Comparison of ENCODE assay signal across 9 mouse cellular contexts in the genomic region with DNA sequence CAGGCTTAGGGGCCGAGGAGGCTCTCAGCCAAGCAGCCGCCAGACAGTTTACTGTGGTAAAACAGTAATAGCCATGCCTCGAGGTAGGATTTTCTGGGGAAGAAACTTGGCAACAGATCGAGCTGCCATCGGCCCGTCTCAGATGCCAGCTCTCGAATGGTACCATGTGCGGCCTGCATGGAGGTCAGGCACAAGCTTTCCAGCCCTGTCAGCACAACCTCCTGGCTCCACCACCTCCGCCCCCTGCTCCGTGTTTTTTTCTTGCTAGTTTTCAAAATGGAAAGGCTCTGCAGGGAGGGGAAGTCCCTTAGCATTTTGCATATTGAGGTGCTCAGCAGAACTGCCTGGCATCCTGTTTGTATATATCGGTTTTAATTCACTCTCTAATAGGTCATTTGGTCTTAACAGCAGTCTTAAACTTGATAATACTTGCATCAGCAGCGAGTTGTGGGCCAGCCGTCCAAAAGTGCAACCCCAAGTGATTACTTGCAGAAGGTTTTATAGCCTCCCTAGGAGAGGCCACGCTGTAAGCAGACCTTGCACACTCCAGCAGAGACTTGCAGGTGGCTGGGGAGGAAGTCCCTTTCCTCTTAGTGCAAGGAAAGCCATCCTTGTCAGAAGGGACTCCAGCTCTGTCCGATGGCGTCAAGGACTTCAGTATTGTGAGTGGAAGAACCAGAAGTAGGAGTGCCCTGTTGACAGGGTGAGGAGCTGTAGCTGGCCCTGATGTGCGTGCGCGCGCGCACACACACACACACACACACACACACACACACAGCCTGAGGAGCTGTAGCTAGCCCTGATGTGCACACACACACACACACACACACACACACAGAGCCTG. TPM values are rescaled to one million over a fixed set of nuclear protein-coding genes. Genes with fewer than 3 reads are reported as not detected.
DNase-seq lines count a peak whose midpoint lies in the region; ATAC-seq and TF ChIP-seq lines count a peak whose summit lies in the region.
"Had no signal": no experiment of that assay in that cellular context is flagged by ENCODE, and none has a peak within 500 bp of the region (broad histone marks: within the 10 kb centered on the region; RNA-seq: fewer than 3 reads in every experiment).

No protein-coding gene starts in this region.

- peaks cover 20% of the 10 kb centered on the region for H3K4me1 ChIP-seq in lung, embryonic 14.5 days (ENCODE audit: insufficient read depth)
- H3K4me1 ChIP-seq in heart, embryonic 11.5 days (ENCODE audit: control insufficient read depth, insufficient read depth, low read length): peaks cover 53% of the 10 kb centered on the region
- peaks cover 26% of the 10 kb centered on the region for H3K4me1 ChIP-seq in kidney, embryonic 14.5 days (ENCODE audit: control insufficient read depth, insufficient read depth, low read length)
- peaks cover 15% of the 10 kb centered on the region for H3K4me1 ChIP-seq in midbrain, embryonic 16.5 days (ENCODE audit: control insufficient read depth, insufficient read depth, low read length)

- 0 out of 2 replicates have a peak overlapping the region, but pooled peaks have one; percentile 2 for H3K4me2 ChIP-seq in lung, embryonic 14.5 days
- H3K4me2 ChIP-seq in heart, embryonic 11.5 days: peak overlapping the region; percentile 37; the same call in 1 of the 2 replicates
- H3K4me2 ChIP-seq in kidney, embryonic 14.5 days (replicated peaks; ENCODE audit: low read depth, low read length): no peak overlapping the region
- no peak overlapping the region for H3K4me2 ChIP-seq in midbrain, embryonic 16.5 days (ENCODE audit: low read length)

- 51% methylated on average over 21 of the region's 21 CpGs for WGBS in lung, embryonic 14.5 days
- 58% methylated on average over 21 of the region's 21 CpGs for WGBS in heart, embryonic 11.5 days (ENCODE audit: insufficient replicate concordance)
- WGBS in kidney, embryonic 14.5 days: 45% methylated on average over 21 of the region's 21 CpGs
- 69% methylated on average over 21 of the region's 21 CpGs for WGBS in midbrain, embryonic 16.5 days

- DNase-seq in lung, embryonic 14.5 days: peak; percentile 28
- DNase-seq in lung, postnatal 36 days: no peak
- peak; percentile 38 for DNase-seq in cerebellum, adult 9-10 months
- DNase-seq in embryo, embryonic 9.5 days (ENCODE audit: extremely low spot score): no peak

- H3K9ac ChIP-seq in lung, embryonic 14.5 days: no peak overlapping the region
- H3K9ac ChIP-seq in heart, embryonic 11.5 days (ENCODE audit: low read depth, low read length): no peak overlapping the region
- no peak overlapping the region; the same call in 1 of the 2 replicates for H3K9ac ChIP-seq in kidney, embryonic 14.5 days (ENCODE audit: low read depth, low read length)
- peak overlapping the region; percentile 20; the same call in 1 of the 2 replicates for H3K9ac ChIP-seq in midbrain, embryonic 16.5 days (ENCODE audit: low read depth, low read length)

- peak overlapping the region; percentile 44; the same call in 1 of the 2 replicates for H3K27ac ChIP-seq in lung, embryonic 14.5 days (ENCODE audit: low read depth)
- peak overlapping the region; percentile 25; the same call in 1 of the 2 replicates for H3K27ac ChIP-seq in heart, embryonic 11.5 days (ENCODE audit: low read depth, low read length)
- peak overlapping the region; percentile 13; the same call in 1 of the 2 replicates for H3K27ac ChIP-seq in kidney, embryonic 14.5 days (ENCODE audit: low read depth, low read length)
- H3K27ac ChIP-seq in midbrain, embryonic 16.5 days (ENCODE audit: low read length): peak overlapping the region; percentile 43

- no peak for TF ChIP-seq CTCF in lung, embryonic 14.5 days (IDR thresholded peaks at IDR 0.05; ENCODE audit: low read depth)

- no peak overlapping the region for H3K4me3 ChIP-seq in lung, embryonic 14.5 days (ENCODE audit: low read depth, low read length)
- no peak overlapping the region for H3K4me3 ChIP-seq in heart, embryonic 11.5 days (ENCODE audit: low read depth, low read length)
- no peak overlapping the region for H3K4me3 ChIP-seq in kidney, embryonic 14.5 days (ENCODE audit: low read length)
- no peak overlapping the region for H3K4me3 ChIP-seq in midbrain, embryonic 16.5 days (ENCODE audit: low read depth, low read length)
- H3K4me3 ChIP-seq: myocyte had no signal

- ATAC-seq in lung, embryonic 14.5 days (ENCODE audit: insufficient read depth): no peak
- ATAC-seq in heart, embryonic 11.5 days (replicated peaks; ENCODE audit: insufficient number of reproducible peaks, low FRiP score, low TSS enrichment): no peak
- ATAC-seq in kidney, embryonic 14.5 days (ENCODE audit: low FRiP score, low TSS enrichment): peak; percentile 36; the same call in 1 of the 2 replicates
- no peak for ATAC-seq in midbrain, embryonic 16.5 days
- ATAC-seq in erythroblast, adult 5-6 weeks (replicated peaks; ENCODE audit: low FRiP score, poor library complexity, severe bottlenecking): no peak

- H3K27me3 ChIP-seq in lung, embryonic 14.5 days (ENCODE audit: insufficient read depth, low read length): no peaks in the 10 kb centered on the region
- H3K27me3 ChIP-seq in heart, embryonic 11.5 days (ENCODE audit: control insufficient read depth, insufficient read depth, low read length): peaks cover 37% of the 10 kb centered on the region
- H3K27me3 ChIP-seq in kidney, embryonic 14.5 days (ENCODE audit: control insufficient read depth, insufficient read depth, low read length): no peaks in the 10 kb centered on the region
- H3K27me3 ChIP-seq in midbrain, embryonic 16.5 days (ENCODE audit: control insufficient read depth, insufficient read depth, low read depth, low read length): no peaks in the 10 kb centered on the region

- no peaks in the 10 kb centered on the region for H3K9me3 ChIP-seq in lung, embryonic 14.5 days (ENCODE audit: low read depth, low read length)
- no peaks in the 10 kb centered on the region for H3K9me3 ChIP-seq in heart, embryonic 11.5 days (replicated peaks; ENCODE audit: control insufficient read depth, low read length)
- H3K9me3 ChIP-seq in kidney, embryonic 14.5 days (ENCODE audit: control insufficient read depth, low read length): no peaks in the 10 kb centered on the region
- no peaks in the 10 kb centered on the region for H3K9me3 ChIP-seq in midbrain, embryonic 16.5 days (replicated peaks; ENCODE audit: control insufficient read depth, low read length, poor library complexity, severe bottlenecking)

- no peaks in the 10 kb centered on the region for H3K36me3 ChIP-seq in lung, embryonic 14.5 days (ENCODE audit: insufficient read depth)
- no peaks in the 10 kb centered on the region for H3K36me3 ChIP-seq in heart, embryonic 11.5 days (ENCODE audit: control insufficient read depth, insufficient read depth, low read length)
- H3K36me3 ChIP-seq in kidney, embryonic 14.5 days (ENCODE audit: control insufficient read depth, insufficient read depth, low read length): no peaks in the 10 kb centered on the region
- H3K36me3 ChIP-seq in midbrain, embryonic 16.5 days (ENCODE audit: control insufficient read depth, insufficient read depth, low read length): no peaks in the 10 kb centered on the region

RNA-seq across cellular contexts. Expression of a gene that starts 24.8 kb away (rescaled TPM):
- polyA plus RNA-seq in lung, embryonic 14.5 days (2014; fragmentation: Nextera tagmentation; extraction: Ambion mirVana): 1.2 and 1.3 TPM in 2 replicates
- 1.2 and 1.3 TPM in 2 replicates for polyA plus RNA-seq in heart, embryonic 11.5 days (2014; fragmentation: Nextera tagmentation; extraction: Ambion mirVana)
- polyA plus RNA-seq in kidney, embryonic 14.5 days (2014; fragmentation: Nextera tagmentation; extraction: Ambion mirVana): 35.7 and 51.3 TPM in 2 replicates
- 115 and 129 TPM in 2 replicates for polyA plus RNA-seq in midbrain, embryonic 16.5 days (2015; fragmentation: Nextera tagmentation; extraction: Ambion mirVana)
- not detected in 2 replicates for total RNA-seq in erythroblast, adult 5-6 weeks (2015; ENCODE audit: low replicate concordance)
- total RNA-seq in erythroblast, adult 5-6 weeks (2017; ENCODE audit: low replicate concordance): not detected in 2 replicates

Comparison
In these comparisons a context has a peak if more than half of its experiments do, and no peak if none do; other contexts are left out.
1. DNase-seq: peak in lung, embryonic 14.5 days (single experiment) and cerebellum, adult 9-10 months (single experiment); none in lung, postnatal 36 days (single experiment) and embryo, embryonic 9.5 days (single experiment).
2. H3K4me2 ChIP-seq: peak in lung, embryonic 14.5 days (single experiment) and heart, embryonic 11.5 days (single experiment); none in kidney, embryonic 14.5 days (single experiment) and midbrain, embryonic 16.5 days (single experiment).
3. RNA of a gene that starts 24.8 kb away (polyA plus RNA-seq): 115 to 129 TPM in midbrain, embryonic 16.5 days and 35.7 to 51.3 TPM in kidney, embryonic 14.5 days; 1.2 to 1.3 TPM in lung, embryonic 14.5 days and 1.2 to 1.3 TPM in heart, embryonic 11.5 days; every median in the first group is over 10 times any median in the second.
4. Peak in every context shown above with its lines, with median percentiles within 50 percentile points of each other: H3K27ac ChIP-seq.